Mouse (Mus musculus) liver, postnatal 0 days (tissue): ENCODE results near the gene Itga2b. TPM values are rescaled to one million over a fixed set of nuclear protein-coding genes. Genes with fewer than 3 reads are reported as not detected.

ENCODE experiments used
- ATAC-seq: fragments of 200-750 bp; cut with Nextera tagmentation; 2 replicates; pipeline ENCODE4 v1.8.0; 2017; ENCODE audit warnings: mild to moderate bottlenecking, moderate library complexity
- DNase-seq: peaks from one replicate; pipeline ENCODE4 v3.0.0-alpha.2; 2016
- H3K27ac ChIP-seq: fragments of 300-500 bp; sonication (generic); 2 replicates; pipeline ENCODE4 v1.5.1; 2014; ENCODE audit warnings: antibody characterized with exemption, moderate library complexity, mild to moderate bottlenecking, low read depth
- H3K27me3 ChIP-seq: fragments of 300-500 bp; sonication (generic); 2 replicates; pipeline ENCODE4 v1.6.1; 2014; ENCODE audit warnings: low read length, control low read depth, mixed read lengths; ENCODE audit not compliant: insufficient read depth
- H3K36me3 ChIP-seq: fragments of 300-500 bp; sonication (generic); replicated peaks from 2 replicates; pipeline ENCODE4 v1.6.1; 2014; ENCODE audit warnings: mild to moderate bottlenecking, control low read depth, low read length, moderate library complexity, mixed read lengths; ENCODE audit not compliant: insufficient read depth
- H3K4me1 ChIP-seq: fragments of 300-500 bp; sonication (generic); 2 replicates; pipeline ENCODE4 v1.6.1; 2014; ENCODE audit warnings: antibody characterized with exemption, mild to moderate bottlenecking, control low read depth; ENCODE audit not compliant: insufficient read depth
- H3K4me2 ChIP-seq: fragments of 300-500 bp; sonication (generic); 2 replicates; pipeline ENCODE4 v1.6.1; 2014; ENCODE audit warnings: low read depth, mild to moderate bottlenecking, low read length, moderate library complexity, mixed read lengths
- H3K4me3 ChIP-seq: fragments of 300-500 bp; sonication (generic); 2 replicates; pipeline ENCODE4 v1.5.1; 2014; ENCODE audit warnings: low read depth, low read length
- H3K9ac ChIP-seq: fragments of 300-500 bp; sonication (generic); replicated peaks from 2 replicates; pipeline ENCODE4 v1.6.1; 2014; ENCODE audit warnings: mild to moderate bottlenecking, moderate library complexity
- H3K9me3 ChIP-seq: fragments of 300-500 bp; sonication (generic); 2 replicates; pipeline ENCODE4 v1.6.1; 2016; ENCODE audit warnings: mild to moderate bottlenecking, control low read depth, low read length, mixed read lengths
- CTCF ChIP-seq: sonication (generic); IDR thresholded peaks from 2 replicates; pipeline ENCODE4 v1.5.1; 2016; ENCODE audit warnings: antibody characterized with exemption, low read depth
- EP300 ChIP-seq: IDR thresholded peaks from 2 replicates; pipeline ENCODE4 v1.6.1; 2016; ENCODE audit warnings: antibody characterized with exemption, low read depth, mild to moderate bottlenecking
- WGBS: fragments of 180-500 bp; shearing (Covaris S2); extraction: QIAGEN DNeasy Blood & Tissue Kit; methylation state at CpG from one replicate; pipeline ENCODE4 v1.1.7; 2014; ENCODE audit not compliant: insufficient replicate concordance; 5-methylcytosine and 5-hydroxymethylcytosine counted together
- polyA plus RNA-seq: library from polyadenylated mRNA; unstranded; fragments of >200 nt; fragmentation: Nextera tagmentation; extraction: Ambion mirVana; gene quantifications from 2 replicates; pipeline ENCODE4 v1.2.1, GENCODE M21; 2015

The Itga2b gene
- polyA plus RNA-seq, 1 experiment from 2014 or later = 44.8 TPM

DNA sequence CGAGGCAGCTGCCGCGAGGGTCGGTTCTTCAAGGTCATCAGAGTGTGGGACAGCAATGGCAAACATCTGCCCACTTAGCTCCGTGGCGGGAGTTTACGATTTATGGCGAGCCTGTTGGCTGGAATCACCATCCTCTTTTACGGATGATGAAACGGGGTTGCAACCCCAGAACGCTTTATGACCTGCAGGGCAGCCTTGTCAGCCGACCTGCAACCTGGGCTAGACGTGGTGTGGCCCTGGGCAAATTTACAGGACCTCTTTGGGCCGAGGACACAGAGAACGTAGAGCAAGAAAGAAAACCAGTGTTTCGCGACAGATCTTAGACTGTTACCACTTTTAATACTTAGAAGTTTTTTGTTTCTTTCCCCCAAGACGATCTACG, 62.1 kb downstream of the Itga2b start, which contains the start of gene Slc25a39:
TSS of gene Slc25a39 (minus strand) at position 113 of the 382 bp plus-strand sequence.
- peak within 1 kb of the TSS; percentile 99 for H3K4me3 ChIP-seq
- H3K36me3 ChIP-seq = peaks cover 26% of the 10 kb centered on the region
- H3K4me1 ChIP-seq = peaks cover 35% of the 10 kb centered on the region
- H3K4me2 ChIP-seq = peak within 1 kb of the TSS; percentile 82
- peak within 1 kb of the TSS; percentile 100 for H3K9ac ChIP-seq
- H3K27me3 ChIP-seq = no peaks in the 10 kb centered on the region
- TF ChIP-seq EP300 (no peak), CTCF (no peak)
- DNase-seq (no peak), ATAC-seq (peak; percentile 45)
- no peaks in the 10 kb centered on the region for H3K9me3 ChIP-seq
- WGBS = 1% methylated on average over 19 of the region's 19 CpGs
- H3K27ac ChIP-seq = peak within 1 kb of the TSS; percentile 99

- DNase-seq (peak; percentile 97), ATAC-seq (peak; percentile 67)
- peak overlapping the region; percentile 99 for H3K27ac ChIP-seq
- no peaks in the 10 kb centered on the region for H3K27me3 ChIP-seq
- under 1% methylated on average over 83 of the region's 85 CpGs for WGBS
- H3K36me3 ChIP-seq = peaks cover 33% of the 10 kb centered on the region
- H3K4me2 ChIP-seq = peak overlapping the region; percentile 82
- TF ChIP-seq CTCF (no peak), EP300 (0 out of 2 replicates have a peak, but pooled peaks have one; percentile 6)
- H3K4me3 ChIP-seq = peak overlapping the region; percentile 99
- H3K9ac ChIP-seq = peak overlapping the region; percentile 100
- no peaks in the 10 kb centered on the region for H3K9me3 ChIP-seq
- H3K4me1 ChIP-seq = peaks cover 35% of the 10 kb centered on the region
Measured at GRCm38 (mm10) chr11:102406900-102407833, 62.8 kb downstream of the Itga2b start.

DNA sequence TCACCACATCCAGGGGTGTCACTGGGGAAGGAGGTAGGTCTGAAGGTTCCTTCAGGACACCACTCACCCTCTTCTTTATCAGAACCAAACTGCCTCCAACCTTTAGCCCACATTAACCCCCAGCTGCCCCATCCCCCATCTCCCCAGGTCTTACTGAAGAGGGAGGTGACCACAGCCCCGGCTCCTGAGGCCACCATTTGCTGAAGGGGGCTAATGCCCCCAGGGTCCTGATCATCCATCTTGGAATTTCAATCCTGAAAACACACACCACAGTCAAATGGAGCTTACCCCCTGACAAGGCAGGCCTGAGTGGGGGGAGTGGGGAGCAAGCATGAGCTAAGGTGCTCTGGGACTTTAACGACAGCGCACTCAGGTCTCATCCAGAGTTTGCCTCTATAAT, 63.5 kb downstream of the Itga2b start:
- peaks cover 36% of the 10 kb centered on the region for H3K36me3 ChIP-seq
- peak overlapping the region; percentile 99 for H3K27ac ChIP-seq
- no peaks in the 10 kb centered on the region for H3K27me3 ChIP-seq
- WGBS = 21% methylated on average over 3 of the region's 3 CpGs
- peak overlapping the region; percentile 99 for H3K4me3 ChIP-seq
- ATAC-seq = no peak
- TF ChIP-seq EP300 = 0 out of 2 replicates have a peak, but pooled peaks have one; percentile 24
- no peak for TF ChIP-seq CTCF
- peak; percentile 38 for DNase-seq
- peak overlapping the region; percentile 100 for H3K9ac ChIP-seq
- peak overlapping the region; percentile 82 for H3K4me2 ChIP-seq
- H3K9me3 ChIP-seq = no peaks in the 10 kb centered on the region
- peaks cover 33% of the 10 kb centered on the region for H3K4me1 ChIP-seq

GRCm38 (mm10) chr11:102405544-102406285, 64.2 kb downstream of the Itga2b start:
- H3K27ac ChIP-seq = peak overlapping the region; percentile 99
- ATAC-seq (no peak), DNase-seq (no peak)
- H3K4me2 ChIP-seq = peak overlapping the region; percentile 82
- H3K27me3 ChIP-seq = peaks cover 2% of the 10 kb centered on the region
- peak overlapping the region; percentile 99 for H3K4me3 ChIP-seq
- H3K4me1 ChIP-seq = peaks cover 26% of the 10 kb centered on the region
- TF ChIP-seq CTCF (no peak), EP300 (no peak)
- peak overlapping the region; percentile 100 for H3K9ac ChIP-seq
- H3K36me3 ChIP-seq = peaks cover 36% of the 10 kb centered on the region
- WGBS = 74% methylated on average over 11 of the region's 11 CpGs
- H3K9me3 ChIP-seq = no peaks in the 10 kb centered on the region

- peak overlapping the region; percentile 82 for H3K4me2 ChIP-seq
- 76% methylated on average over 18 of the region's 18 CpGs for whole genome bisulfite sequencing
- peak overlapping the region; percentile 99 for H3K4me3 ChIP-seq
- TF ChIP-seq CTCF = no peak
- TF ChIP-seq EP300 = no peak
- peak overlapping the region; percentile 18; the same call in 1 of the 2 replicates for H3K9ac ChIP-seq
- H3K27ac ChIP-seq = no peak overlapping the region
- H3K9me3 ChIP-seq = no peaks in the 10 kb centered on the region
- peaks cover 36% of the 10 kb centered on the region for H3K36me3 ChIP-seq
- peaks cover 25% of the 10 kb centered on the region for H3K4me1 ChIP-seq
- no peak for ATAC-seq
- no peak for DNase-seq
- peaks cover 15% of the 10 kb centered on the region for H3K27me3 ChIP-seq
Measured at GRCm38 (mm10) chr11:102404161-102405010, 65.5 kb downstream of the Itga2b start.
